Mouse (Mus musculus) adrenal gland, postnatal 36 days (tissue): Measurements from ENCODE around the gene Urod. TPM values are rescaled to one million over a fixed set of nuclear protein-coding genes. Genes with fewer than 3 reads are reported as not detected.

ENCODE experiments used
- DNase-seq, 2 experiments: peaks; one replicate each; pipeline ENCODE4 v3.0.0; 2021; ENCODE audit warnings: mixed read lengths in 1 of 2
- long read RNA-seq, 2 experiments: library from polyadenylated mRNA; stranded (forward); transcript quantifications; one replicate each; pipeline ENCODE4 v2.0.0; 2021; ENCODE audit warnings: borderline sequencing depth in 2 of 2
- total RNA-seq, 2 experiments: library from RNA; stranded (reverse); gene quantifications; 2 replicates each; pipeline ENCODE4 v1.2.3; 2021

Urod gene
- 100 to 1,000 TPM in 1 of 2 experiments, 10 to 100 TPM in 1; 97.9 to 126 TPM for total RNA-seq
- long read RNA-seq, experiment 1, transcript Urod-201 (10 exons, 1,489 nt), result major isoform, 123 of 155 reads
- long read RNA-seq, experiment 1, partial matches to known transcripts, result 27 of 155 reads
- long read RNA-seq, experiment 1, other reads (novel, unspliced or antisense), result 5 of 155 reads
- long read RNA-seq, experiment 2, transcript Urod-201 (10 exons, 1,489 nt), result major isoform, 37 of 48 reads
- long read RNA-seq, experiment 2, partial matches to known transcripts, result 8 of 48 reads
- long read RNA-seq, experiment 2, other reads (novel, unspliced or antisense), result 3 of 48 reads

DNA sequence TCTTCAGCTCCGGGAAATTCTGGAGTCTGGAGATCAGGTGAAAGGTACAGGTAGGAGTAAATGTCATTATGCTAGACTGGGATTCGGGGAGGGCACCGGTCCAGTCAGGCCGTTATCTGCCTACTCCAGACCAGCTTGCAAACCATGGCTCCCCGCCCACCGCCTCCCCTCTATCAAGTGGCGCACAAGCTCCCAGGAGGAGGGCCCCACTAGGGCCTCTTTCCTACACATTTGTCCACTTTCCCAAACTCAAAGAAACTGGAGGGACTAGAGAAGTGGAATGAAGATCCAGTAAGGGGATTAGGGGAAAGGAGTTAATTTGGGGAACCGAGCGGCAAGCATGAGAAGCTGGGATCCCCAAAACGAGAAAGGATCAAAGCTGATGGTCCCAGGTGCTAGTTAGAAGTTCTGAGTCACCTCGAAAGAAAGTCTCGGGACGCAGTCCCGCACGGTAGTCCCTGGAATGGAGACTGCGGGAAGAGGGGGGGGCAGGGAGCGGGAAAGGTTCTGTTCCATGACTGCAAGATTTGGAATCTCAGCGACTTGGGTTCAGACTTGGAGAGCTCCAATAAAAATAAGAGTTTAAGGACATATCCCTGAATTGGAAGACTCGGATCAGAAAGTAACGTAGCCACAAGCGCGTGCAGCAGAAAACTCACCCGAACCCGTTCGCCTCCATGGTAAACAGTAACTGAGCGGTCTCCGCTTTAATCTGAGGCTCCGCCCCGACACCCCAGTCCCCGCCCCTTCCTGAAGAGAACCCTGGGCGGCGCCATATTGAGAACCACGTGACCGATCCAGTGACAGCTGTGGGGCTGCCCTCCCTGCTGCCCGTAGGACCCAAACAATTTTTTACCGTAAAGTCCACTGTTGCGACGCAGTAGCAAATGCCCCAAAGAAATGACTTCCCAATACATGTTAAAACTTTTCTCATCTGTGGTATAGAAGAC is at the start of gene Urod:
Gene Urod (minus strand): TSS at position 742 of the 950 bp plus-strand sequence.
- peak; percentile 96 for DNase-seq

DNA sequence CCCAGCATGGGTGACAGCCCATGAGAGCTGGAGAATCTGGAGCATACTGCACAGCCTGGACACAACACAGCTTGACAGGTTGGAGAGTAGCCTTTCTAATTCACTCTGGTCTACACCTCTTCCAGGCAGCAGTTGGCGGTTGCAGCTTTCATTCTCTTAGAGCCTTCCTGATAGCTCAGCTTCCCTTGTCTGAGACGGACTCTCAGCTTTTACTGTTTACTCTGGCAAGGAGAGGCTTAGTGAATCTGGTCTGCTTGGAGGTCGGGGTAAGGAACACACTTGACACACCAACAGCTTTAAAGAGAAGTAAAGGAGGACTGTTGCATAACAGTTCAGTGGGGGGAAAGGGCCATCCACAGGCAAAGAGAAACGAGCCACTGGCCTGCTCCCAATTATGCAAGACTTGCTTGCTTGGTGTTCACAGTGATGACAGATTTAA is 47.1 kb upstream of the Urod start:
- peak; percentile 66 to 74 for DNase-seq

DNA sequence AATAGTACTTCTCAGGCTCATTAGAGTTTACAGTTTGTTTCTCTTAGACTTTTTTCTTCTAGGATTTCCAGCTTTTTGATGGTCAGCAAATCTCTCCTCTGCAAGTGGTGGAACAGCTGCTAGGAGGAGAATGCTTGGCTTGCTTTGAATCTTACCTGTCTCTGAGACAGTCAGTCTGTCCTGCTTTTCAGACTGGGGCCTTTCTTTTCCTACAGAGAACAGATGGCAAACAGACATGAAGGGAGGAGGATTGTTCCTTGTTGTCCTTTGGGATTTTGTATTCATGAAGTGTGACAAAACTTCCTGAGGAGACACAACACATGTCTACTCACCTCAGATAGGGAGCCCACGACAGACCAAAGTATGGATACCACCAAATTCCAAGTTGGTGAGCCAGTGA is 46.6 kb upstream of the Urod start:
- no peak for DNase-seq

DNA sequence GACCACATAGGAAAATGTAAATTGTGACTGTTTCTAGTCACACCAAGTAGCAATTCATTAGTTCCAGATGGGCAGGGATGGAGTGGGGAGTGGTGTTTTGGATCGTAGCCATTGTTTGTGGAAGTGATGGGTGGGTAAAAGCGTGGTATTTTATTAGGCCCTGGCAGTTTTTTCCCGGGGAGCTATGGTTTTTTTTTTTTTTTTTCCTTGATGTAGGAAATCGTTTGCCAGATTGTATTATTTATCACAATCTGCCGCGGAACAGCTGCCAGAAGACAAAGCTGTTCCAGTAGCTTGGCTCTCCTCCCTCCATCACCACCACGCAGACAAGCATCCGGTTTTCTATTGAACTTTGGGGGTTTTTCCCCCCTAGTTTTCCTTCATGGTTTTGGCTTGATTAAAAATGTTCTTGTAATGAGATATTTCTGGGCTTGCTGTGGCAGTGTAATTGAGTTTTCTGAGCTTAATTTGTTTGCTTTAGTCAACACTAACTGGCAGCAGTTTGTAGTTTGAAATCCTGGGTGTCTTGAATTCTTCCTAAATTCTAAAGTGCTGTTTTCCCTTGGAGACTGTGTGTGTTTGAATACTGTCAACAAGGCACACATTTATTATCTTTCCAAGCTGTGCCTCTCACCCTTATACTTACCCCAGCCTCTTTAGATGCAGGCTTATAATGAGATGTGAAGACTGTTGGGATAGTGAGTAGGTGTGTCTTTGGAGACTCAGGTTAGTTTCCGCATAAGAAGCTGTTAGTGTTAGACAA is 45.9 kb upstream of the Urod start:
- peak; percentile 44 to 62 for DNase-seq

DNA sequence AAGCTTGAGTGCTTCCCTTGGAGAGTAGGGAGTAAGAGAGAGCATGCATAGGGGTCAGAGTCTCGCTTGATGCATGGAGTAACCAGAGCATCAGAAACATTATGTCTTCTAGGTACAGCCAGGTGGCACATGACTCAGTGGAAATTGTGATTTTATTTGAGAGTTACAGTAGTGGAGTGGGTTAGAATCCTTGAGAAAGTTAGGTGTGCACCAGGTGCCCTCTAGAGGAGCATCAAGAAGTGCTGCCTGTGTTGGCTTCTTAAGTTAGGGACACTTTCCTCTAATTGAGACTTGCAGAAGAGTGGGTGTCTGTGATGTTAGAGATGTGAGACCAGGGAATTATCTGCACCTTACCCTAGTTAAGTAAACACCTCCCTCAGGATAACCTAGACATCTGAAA is 36.9 kb upstream of the Urod start:
- DNase-seq, result no peak

DNA sequence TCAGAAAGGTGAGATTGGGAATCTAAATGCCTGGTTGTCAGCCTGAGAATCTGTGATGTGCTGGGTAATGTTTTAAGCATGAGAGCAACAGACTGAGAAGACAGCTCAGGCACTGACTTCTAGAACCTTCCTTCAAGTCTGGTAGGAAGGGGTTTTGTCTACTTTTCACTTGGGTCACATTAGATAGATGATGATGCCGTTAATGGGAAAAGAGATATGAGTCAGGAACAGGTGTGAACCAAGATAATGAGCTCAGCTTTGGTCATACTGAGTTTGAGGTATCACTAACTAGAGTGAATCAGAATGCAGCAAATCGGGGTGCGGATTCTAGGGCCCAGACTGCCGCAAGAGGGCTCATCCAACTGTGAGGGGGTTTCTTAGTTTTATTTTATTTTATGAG is 29.3 kb upstream of the Urod start:
- DNase-seq, result no peak

DNA sequence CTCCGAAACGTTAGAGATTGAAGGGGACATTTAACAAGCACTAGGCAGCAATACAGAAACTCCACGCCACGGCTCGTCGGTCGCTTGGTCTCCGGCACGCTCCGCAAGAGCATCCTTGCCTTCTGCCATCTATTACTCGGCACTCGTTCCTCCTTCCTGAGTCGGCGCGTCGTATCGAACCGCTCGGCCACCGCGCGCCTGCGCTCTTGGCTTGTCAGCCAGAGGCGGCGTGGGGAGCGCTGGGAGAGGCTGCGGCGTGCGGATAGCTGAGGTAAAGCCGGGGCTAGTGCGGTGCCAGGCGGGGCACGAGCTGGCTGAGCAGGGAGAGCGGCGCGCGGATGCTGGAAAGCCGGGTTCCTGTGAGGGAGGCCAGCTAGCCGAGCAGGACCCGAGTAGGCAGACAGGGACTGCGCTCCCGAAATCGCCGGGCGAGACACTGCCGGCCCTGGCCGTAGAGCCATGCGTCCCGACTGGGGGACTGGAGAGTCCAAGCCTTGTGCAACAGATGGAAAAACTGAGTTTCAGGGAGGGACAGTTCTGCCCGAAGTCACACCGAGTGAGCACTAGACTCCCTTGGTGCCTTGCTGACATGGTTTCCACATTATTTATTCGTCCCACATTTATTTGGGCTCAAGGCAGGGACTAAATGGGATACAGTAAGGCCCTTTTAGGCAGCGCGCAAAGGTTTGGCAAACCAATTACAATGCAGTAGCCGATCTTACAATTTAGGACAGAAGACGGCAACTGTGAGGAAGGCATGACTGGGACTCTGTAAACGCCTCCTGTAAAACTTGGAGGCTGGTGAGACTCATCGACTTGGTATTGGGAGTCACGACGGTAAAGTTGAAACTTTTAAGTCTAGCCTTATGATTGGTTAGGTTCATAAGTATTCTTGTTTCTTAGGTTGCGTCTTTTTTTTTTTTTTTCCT is 25.3 kb upstream of the Urod start, which contains the start of gene Eif2b3:
Gene Eif2b3 (plus strand): TSS at position 197 of the 929 bp plus-strand sequence.
- DNase-seq, result peak; percentile 94

DNA sequence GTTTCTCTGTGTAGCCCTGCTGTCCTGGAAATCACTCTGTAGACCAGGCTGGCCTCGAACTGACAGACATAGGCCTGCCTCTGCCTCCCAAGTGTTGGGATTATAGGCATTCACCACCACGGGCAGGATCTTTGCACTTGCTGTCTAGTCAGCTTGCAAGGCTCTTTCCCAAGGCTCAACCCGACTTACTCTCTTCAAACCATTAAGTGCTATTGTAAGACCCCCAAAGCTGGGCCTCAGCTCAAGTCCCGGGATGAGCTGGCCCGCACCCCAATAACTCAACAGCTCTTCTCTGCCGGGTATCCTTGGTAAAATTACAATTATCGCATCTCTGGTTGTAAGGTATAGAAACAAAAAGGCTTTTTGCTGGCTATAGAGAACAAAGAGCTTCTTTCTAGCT is 24.1 kb upstream of the Urod start:
- no peak for DNase-seq

DNA sequence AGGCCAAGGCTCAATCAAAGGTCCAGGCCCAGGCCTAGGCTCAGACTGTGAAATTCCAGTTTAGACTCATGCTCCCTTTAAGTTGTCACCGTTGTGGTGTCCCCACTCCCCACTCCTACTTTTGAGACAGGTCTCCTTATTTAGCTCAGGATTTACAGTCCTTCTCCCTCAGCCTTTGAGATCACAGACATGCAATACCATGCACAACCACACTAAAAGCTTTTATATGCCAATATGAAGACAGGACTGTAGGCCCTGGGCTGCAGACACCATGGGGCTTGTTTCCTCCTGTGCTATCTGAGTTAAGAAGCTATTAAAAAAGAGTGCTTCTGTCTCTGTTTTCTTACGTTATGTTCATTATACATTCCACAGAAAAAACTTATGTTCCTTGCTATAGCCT is 23.5 kb upstream of the Urod start:
- DNase-seq, result no peak

DNA sequence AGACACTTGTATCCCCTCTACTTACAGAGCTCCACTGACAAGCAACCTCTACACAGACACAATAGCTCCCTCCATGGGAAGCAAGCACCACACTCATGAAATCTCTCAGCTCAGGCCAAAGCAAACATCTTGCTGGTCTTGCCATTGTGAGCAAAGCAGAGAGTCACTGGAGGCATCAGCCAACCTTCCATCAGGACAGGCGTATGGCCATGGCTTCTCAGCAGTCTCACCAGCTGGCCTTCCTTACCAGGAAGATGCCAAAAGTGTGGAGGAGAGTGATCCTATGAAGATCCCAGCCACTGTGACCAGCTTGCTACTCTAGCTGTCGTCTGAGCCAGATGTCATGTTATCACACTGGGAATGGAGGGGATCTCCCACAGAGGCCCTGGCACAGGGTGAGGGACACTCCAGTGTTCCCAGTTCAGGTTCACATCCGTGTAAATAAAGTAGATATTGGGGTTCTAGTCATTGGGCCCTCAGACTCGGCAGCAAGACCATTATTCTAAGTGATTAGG is 20.7 kb upstream of the Urod start:
- no peak for DNase-seq

DNA sequence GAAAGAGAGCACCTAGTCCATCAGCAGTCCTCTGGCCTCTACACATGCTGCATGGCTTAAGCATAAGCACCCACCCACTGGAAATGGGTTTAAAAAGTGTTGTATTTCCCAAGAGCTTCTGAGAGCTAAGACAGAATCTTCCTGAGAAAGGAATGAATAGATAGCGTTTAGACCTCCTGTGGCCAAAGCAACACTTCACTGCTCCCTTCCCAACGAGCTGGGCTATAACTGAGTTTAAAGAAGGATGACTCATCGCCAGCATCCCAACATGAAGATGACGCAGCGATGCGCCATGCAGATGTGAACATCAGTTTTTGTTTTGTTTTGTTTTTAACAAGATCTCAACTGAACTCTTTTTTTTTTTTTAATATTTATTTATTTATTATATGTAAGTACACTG is 19.4 kb upstream of the Urod start:
- DNase-seq, result no peak

DNA sequence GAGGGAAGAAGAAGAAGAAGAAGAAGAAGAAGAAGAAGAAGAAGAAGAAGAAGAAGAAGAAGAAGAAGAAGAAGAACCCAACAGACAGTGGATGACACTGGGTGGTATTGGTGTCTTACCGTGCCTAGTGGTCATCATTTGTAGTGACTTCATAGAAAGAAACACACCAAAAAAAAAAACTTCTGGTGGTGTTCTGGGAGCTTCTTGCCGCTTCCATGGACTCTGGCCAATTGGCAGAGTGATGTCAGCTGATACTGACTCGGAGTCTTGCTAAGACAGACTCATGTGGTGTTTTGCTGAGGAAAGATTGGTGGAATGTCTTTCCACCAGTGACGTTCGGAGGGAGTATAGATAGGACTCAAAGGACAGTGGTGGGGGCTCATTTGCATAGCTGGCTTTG is 16.0 kb upstream of the Urod start:
- no peak for DNase-seq

DNA sequence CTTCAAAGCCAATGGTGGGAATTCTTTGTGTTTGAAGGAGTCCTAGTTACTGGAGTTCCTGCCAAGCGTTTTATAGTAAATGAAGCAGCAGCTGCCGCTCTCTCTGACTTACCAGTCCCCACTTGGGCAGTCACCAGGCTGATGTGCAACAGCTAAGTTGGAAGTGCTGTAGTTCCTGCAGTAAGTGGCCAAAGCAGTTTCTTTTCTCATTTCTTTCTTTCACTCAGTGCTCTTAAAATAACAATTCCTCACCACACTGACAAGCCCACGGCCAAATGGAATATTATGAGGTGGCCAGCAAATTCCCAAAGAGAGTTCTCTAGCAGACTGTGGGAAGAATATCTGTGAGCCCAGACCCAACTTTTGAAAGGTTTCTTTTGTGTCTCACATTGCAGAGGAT is 12.8 kb upstream of the Urod start:
- no peak for DNase-seq

DNA sequence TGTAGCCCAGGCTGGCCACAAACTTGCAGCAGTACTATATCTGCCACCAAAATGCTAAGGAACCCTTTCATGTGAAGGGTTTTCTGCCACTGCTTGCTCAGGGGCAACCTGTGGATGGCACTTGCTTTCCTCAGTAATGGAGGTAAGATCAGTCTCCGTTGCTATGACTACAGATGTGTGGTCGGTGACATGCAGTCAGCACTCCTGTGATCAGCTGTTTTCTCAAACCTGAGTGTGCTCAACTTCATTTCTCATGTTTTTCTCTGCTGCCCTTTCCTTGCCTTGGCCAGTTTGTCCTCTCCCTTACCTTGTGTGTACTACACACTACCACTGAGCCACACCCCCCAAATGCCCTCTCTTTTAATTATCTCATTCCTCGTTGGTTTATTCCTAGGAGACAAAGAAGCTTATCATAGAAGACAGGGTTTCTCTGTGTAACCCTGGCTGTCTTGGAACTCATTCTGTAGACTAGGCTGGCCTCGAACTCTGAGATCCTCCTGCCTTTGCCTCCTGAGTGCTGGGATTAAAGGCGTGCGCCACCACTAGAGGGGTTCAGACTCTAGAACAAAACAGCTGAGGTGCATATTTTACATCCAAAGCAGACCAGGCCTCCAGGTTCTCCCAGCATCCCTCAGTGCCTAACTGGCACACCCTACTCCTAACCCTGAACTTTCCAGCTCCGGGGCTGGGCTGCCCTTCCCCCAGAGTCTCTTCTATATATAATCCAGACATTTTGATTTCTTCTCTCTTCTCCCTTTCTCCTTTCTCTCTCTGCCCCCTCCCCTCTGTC is 11.6 kb upstream of the Urod start:
- no peak for DNase-seq

DNA sequence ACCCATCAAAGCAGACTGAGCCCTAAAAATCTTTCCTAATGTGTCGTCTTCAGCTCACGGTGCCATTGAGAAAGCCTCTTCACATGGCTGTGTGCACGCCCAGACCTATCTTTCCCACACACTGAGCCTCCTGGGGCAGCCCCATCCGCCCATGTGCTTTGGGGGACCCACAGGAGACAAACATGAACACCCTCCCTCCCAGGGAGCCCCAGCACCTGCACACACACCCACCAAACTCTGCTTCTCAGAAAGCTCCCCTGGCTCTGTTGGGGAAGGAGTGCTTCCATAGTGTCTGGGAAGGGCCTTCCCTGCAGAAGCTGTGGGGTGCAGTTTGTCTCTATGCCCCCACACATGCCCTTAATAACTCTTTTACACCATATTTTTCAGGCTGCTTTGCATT is 10.4 kb upstream of the Urod start:
- DNase-seq, result no peak

DNA sequence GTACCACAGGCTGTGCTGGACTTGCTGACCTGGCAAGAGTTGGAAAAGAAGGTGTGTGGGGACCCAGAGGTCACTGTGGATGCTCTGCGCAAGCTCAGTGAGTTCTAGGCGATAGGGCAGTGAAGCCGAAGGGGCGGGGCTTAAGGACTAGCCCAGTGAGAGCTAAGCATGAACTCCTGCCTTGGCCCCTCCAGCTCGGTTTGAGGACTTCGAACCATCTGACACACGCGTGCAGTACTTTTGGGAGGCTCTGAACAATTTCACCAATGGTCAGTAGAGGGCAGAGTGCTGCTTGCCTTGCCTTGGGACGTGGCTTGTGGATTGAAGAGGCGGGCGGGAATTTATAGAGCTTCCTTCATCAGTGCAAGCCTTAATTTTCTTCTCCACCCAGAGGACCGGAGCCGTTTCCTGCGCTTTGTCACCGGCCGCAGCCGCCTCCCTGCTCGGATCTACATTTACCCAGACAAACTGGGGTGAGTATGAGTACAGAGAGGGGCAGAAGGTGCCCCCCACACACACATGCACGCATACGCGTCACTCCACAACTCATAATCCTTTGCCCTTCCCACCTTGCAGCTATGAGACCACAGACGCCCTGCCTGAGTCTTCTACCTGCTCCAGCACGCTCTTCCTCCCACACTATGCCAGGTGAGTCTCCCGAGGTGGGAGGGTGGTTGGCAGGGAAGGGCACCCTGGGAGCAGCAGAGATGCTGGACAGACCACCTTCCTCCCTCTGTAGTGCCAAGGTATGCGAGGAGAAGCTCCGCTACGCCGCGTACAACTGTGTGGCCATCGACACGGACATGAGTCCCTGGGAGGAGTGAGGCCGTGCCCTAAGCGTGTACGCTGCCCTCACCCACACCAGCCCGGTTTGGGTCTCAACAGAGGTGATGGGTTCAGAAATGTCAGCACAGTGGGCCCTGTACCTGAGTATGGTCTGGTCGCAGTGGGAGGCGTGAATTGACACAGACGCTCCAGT is 8.6 kb upstream of the Urod start:
- peak; percentile 57 to 77 for DNase-seq

DNA sequence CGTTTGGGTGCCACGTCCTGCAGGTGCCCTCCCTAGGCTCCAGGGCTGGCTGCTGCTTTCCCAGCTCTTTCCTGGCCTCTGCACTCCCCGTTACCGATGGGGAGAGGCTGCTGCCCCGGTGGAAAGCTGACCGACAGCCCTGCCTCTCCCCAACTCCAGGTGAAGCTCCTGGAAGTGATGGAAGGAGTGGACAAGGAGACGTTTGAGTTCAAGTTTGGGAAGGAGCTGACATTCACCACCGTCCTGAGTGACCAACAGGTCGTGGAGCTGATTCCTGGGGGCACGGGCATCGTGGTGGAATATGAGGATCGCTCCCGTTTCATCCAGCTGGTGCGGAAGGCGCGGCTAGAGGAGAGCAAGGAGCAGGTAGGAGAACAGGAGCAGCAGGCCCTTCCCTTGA is 7.7 kb upstream of the Urod start:
- no peak for DNase-seq

DNA sequence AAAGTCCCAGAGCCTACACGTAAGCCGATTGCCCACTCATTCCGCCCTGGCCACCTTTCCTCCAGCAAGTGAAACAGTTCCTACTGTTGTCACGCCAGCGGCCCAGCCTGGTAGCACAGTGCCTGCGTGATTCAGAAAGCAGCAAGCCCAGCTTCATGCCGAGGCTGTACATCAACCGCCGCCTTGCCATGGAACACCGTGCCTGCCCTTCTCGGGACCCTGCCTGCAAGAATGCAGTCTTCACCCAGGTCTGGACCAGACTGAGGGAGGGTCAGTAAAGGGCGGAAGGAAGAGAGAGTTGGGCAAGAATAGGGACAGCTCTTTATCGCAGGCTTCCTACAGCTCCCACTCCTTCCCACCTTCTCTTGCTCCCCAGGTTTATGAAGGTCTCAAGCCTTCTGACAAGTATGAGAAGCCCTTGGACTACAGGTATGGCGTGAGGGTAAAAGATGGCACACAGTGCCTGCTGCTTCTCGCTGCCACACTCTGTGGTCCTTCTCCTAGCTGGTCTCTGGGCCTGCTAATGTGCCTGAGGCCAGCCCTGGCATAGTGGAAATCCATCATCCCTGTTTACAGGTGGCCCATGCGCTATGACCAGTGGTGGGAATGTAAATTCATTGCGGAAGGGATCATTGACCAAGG is 5.4 kb upstream of the Urod start:
- no peak for DNase-seq

DNA sequence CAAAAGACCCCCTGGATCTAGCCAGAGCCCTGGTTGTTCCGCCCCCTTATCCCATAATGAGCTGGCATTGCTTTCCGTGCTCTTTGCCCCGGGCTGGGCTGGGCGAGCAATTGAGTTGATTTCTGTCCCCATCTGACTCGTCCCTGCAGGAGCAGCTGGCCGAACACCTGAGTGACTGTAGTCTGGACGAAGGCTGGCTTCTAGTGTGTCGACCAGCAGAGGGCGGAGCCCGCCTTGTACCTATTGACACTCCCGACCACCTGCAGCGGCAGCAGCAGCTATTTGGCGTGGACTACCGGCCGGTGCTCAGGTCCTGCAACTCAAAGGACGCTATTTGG is 1.6 kb upstream of the Urod start:
- no peak for DNase-seq
